Comparison of ENCODE assay signal across 8 mouse cellular contexts in genomic region chr12:116262555-116263341, GRCm38 (mm10). TPM values are rescaled to one million over a fixed set of nuclear protein-coding genes. Genes with fewer than 3 reads are reported as not detected.
DNase-seq lines count a peak whose midpoint lies in the region; ATAC-seq lines count a peak whose summit lies in the region.

Gene Wdr60, minus strand, starts transcription at chr12:116263022.

- H3K36me3 ChIP-seq in intestine, embryonic 14.5 days (ENCODE audit: control insufficient read depth, insufficient read depth, low read length) = no peaks in the 10 kb centered on the region

- H3K9me3 ChIP-seq in intestine, embryonic 14.5 days (ENCODE audit: control insufficient read depth, low read length) = no peaks in the 10 kb centered on the region

- H3K27me3 ChIP-seq in intestine, embryonic 14.5 days (replicated peaks; ENCODE audit: control insufficient read depth, insufficient read depth, low read length) = no peaks in the 10 kb centered on the region

- WGBS in intestine, embryonic 14.5 days = 4% methylated on average over 47 of the region's 47 CpGs

- peaks cover 4% of the 10 kb centered on the region for H3K4me1 ChIP-seq in intestine, embryonic 14.5 days (replicated peaks; ENCODE audit: control insufficient read depth, insufficient read depth, low read length)

- peak within 1 kb of the TSS; percentile 79 for H3K27ac ChIP-seq in intestine, embryonic 14.5 days (ENCODE audit: low read depth)

- peak; percentile 84 for DNase-seq in adipocyte (ENCODE audit: low spot score)
- peak; percentile 90 for DNase-seq in embryo, embryonic 10.5 days (ENCODE audit: low spot score)
- peak; percentile 87 for DNase-seq in gastrocnemius, postnatal 25 days
- peak; percentile 90 for DNase-seq in intestine, embryonic 14.5 days (ENCODE audit: low spot score)
- DNase-seq in left cerebral cortex, postnatal 14 days (ENCODE audit: low spot score in 2 of 2) = peak; percentile 66 to 88
- peak; percentile 83 for DNase-seq in right cerebral cortex, postnatal 14 days
- DNase-seq in urinary bladder, postnatal 25 days (ENCODE audit: low spot score) = peak; percentile 85

- peak within 1 kb of the TSS; percentile 83 for H3K4me3 ChIP-seq in intestine, embryonic 14.5 days (ENCODE audit: low read depth, low read length)

- ATAC-seq in intestine, embryonic 14.5 days (replicated peaks; ENCODE audit: low FRiP score, low TSS enrichment, low read depth) = peak; percentile 99
- peak; percentile 83 for ATAC-seq in megakaryocyte-erythroid progenitor cell, adult 5-6 weeks (replicated peaks; ENCODE audit: low FRiP score, low TSS enrichment, poor library complexity, severe bottlenecking)

- H3K9ac ChIP-seq in intestine, embryonic 14.5 days (ENCODE audit: low read length) = peak within 1 kb of the TSS; percentile 73

- intact Hi-C loops in left cerebral cortex, postnatal 14 days (cut with DNase I) = no loop called here

- peak within 1 kb of the TSS; percentile 62 for H3K4me2 ChIP-seq in intestine, embryonic 14.5 days (ENCODE audit: low read length)

RNA-seq across cellular contexts. Expression of gene Wdr60, which starts in this region (rescaled TPM):
- total RNA-seq in gastrocnemius, postnatal 25 days (2021) = 1 to 10 TPM; 7.2 to 8.8 TPM
- polyA plus RNA-seq in intestine, embryonic 14.5 days (2014; fragmentation: Nextera tagmentation; extraction: Ambion mirVana) = 16.3 and 17.8 TPM in 2 replicates
- 10 to 100 TPM; 12.6 to 17.0 TPM for total RNA-seq in left cerebral cortex, postnatal 14 days (2021)
- 35.1 and 35.7 TPM in 2 replicates for total RNA-seq in megakaryocyte-erythroid progenitor cell, adult 5-6 weeks (2014; fragmentation: Nextera tagmentation)
- 33.8 and 38.9 TPM in 2 replicates for total RNA-seq in megakaryocyte-erythroid progenitor cell, adult 5-6 weeks (2017)

Comparison
In these comparisons a context has a peak if more than half of its experiments do, and no peak if none do; other contexts are left out.
1. Peak in every context shown above with its lines: DNase-seq, ATAC-seq, H3K4me3 ChIP-seq and H3K27ac ChIP-seq.